Comparison of ENCODE assay signal across 9 mouse cellular contexts in genomic region chr17:30609305-30609979, GRCm38 (mm10). TPM values are rescaled to one million over a fixed set of nuclear protein-coding genes. Genes with fewer than 3 reads are reported as not detected.
DNase-seq lines count a peak whose midpoint lies in the region.
"Had no signal": no experiment of that assay in that cellular context is flagged by ENCODE, and none has a peak within 500 bp of the region (broad histone marks: within the 10 kb centered on the region; RNA-seq: fewer than 3 reads in every experiment).

No protein-coding gene starts in this region.

- no peak overlapping the region for H3K27ac ChIP-seq in heart, embryonic 10.5 days
- H3K27ac ChIP-seq: lung, embryonic 15.5 days had no signal

- WGBS in heart, embryonic 10.5 days = 84% methylated on average over 16 of the region's 16 CpGs

- DNase-seq in heart, embryonic 10.5 days (ENCODE audit: low spot score) = no peak
- DNase-seq in heart, adult 8-10 months (ENCODE audit: low spot score) = no peak
- DNase-seq in spleen, adult 12 weeks (ENCODE audit: low spot score) = peak; percentile 38
- DNase-seq in spleen, adult 18-20 months = no peak
- peak; percentile 50 for DNase-seq in layer of hippocampus, adult 9-10 months (ENCODE audit: low spot score)
- DNase-seq in MN1 (ENCODE audit: low spot score) = no peak
- DNase-seq in cerebellum, postnatal 36 days = no peak
- no peak for DNase-seq in adrenal gland, adult (ENCODE audit: inconsistent age in 2 of 2, low spot score in 1 of 2)

- H3K27me3 ChIP-seq in heart, embryonic 10.5 days (ENCODE audit: insufficient read depth, poor library complexity, severe bottlenecking) = no peaks in the 10 kb centered on the region
- H3K27me3 ChIP-seq: lung, embryonic 15.5 days had no signal

- H3K4me3 ChIP-seq in heart, embryonic 10.5 days = peak overlapping the region; percentile 5; the same call in 1 of the 2 replicates
- H3K4me3 ChIP-seq: lung, embryonic 15.5 days had no signal

- peaks cover 8% of the 10 kb centered on the region; the same call in 1 of the 2 replicates for H3K36me3 ChIP-seq in heart, embryonic 10.5 days
- H3K36me3 ChIP-seq: lung, embryonic 15.5 days had no signal

- H3K9me3 ChIP-seq in heart, embryonic 10.5 days = no peaks in the 10 kb centered on the region
- H3K9me3 ChIP-seq: lung, embryonic 15.5 days had no signal

- H3K4me1 ChIP-seq in heart, embryonic 10.5 days = peaks cover 34% of the 10 kb centered on the region

RNA-seq across cellular contexts. Expression of gene Dnah8, which starts 14.7 kb away (rescaled TPM):
- 3.0 and 3.4 TPM in 2 replicates for polyA plus RNA-seq in heart, embryonic 10.5 days (2016; fragmentation: Nextera tagmentation; extraction: Ambion mirVana)
- total RNA-seq in heart, adult 8-10 months (2022) = 1 to 10 TPM in 2 of 4 experiments, under 1 TPM in 2; 0.62 to 1.7 (median 1.0) TPM

RNA-seq across cellular contexts. Expression of gene Glo1, which starts 17.2 kb away (rescaled TPM):
- polyA plus RNA-seq in heart, embryonic 10.5 days (2016; fragmentation: Nextera tagmentation; extraction: Ambion mirVana) = 219 and 228 TPM in 2 replicates
- total RNA-seq in heart, adult 8-10 months (2022) = 100 to 1,000 TPM; 157 to 166 (median 162) TPM

RNA-seq across cellular contexts. Expression of gene Btbd9, which starts 33.2 kb away (rescaled TPM):
- 47.7 and 59.8 TPM in 2 replicates for polyA plus RNA-seq in heart, embryonic 10.5 days (2016; fragmentation: Nextera tagmentation; extraction: Ambion mirVana)
- total RNA-seq in heart, adult 8-10 months (2022) = 10 to 100 TPM; 20.4 to 24.3 (median 22.5) TPM

Comparison
In these comparisons a context has a peak if more than half of its experiments do, and no peak if none do; other contexts are left out.
1. DNase-seq: peak in spleen, adult 12 weeks (single experiment) and layer of hippocampus, adult 9-10 months (single experiment); none in heart, embryonic 10.5 days (single experiment), heart, adult 8-10 months (single experiment), spleen, adult 18-20 months (0 of 2), MN1 (single experiment), cerebellum, postnatal 36 days (0 of 2) and adrenal gland, adult (0 of 2).